Mouse (Mus musculus): Measurements from ENCODE around the gene Phf6. TPM values are rescaled to one million over a fixed set of nuclear protein-coding genes. Genes with fewer than 3 reads are reported as not detected.

Phf6 gene
- total and polyA plus RNA-seq, 3 experiments, result 19.8 to 59.7 (median 29.4) TPM

DNA sequence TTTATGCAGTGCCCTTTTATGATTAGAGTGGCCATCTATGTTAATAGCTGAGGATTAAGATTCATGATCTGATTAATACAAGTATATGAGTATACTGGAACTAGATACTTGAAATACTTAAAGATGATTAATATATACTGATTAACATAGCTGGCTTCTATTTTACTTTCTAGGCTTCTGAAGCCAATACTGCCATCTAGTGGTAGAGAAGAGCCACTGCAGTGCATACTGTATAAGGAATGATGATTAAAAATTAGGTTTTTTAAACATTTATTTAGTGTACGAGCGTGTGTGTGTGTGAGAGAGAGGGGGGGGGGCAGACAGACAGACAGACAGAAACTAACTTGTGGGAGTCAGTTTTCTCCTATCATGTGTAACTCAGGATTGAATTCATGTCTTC is 22.4 kb downstream of the Phf6 start:
- Histone ChIP-seq H3K79me2 (replicated peaks; ENCODE audit: control insufficient read depth, extremely low read depth, insufficient read depth, poor library complexity, severe bottlenecking) (0 out of 2 replicates have a peak, but pooled peaks cover 2% of the 10 kb centered on the region), H3K36me3 (replicated peaks in 1 of 2; ENCODE audit: control insufficient read depth in 1 of 2, insufficient read depth in 1 of 2, low read length in 1 of 2) (peaks cover 4 to 26% of the 10 kb centered on the region in 2 experiments), H3K27ac (ENCODE audit: insufficient read depth, low read depth) (no peak overlapping the region), H3K27me3 (replicated peaks) (no peaks in the 10 kb centered on the region), H3K9me3 (replicated peaks; ENCODE audit: low read length) (no peaks in the 10 kb centered on the region), H3K9ac (ENCODE audit: insufficient read depth, low read depth) (no peak overlapping the region), H3K4me1 (ENCODE audit: control insufficient read depth in 1 of 2, insufficient read depth in 2 of 2) (peaks cover 2 to 8% of the 10 kb centered on the region in 2 experiments; a peak in 2 of 4 replicates), H3K4me3 (replicated peaks in 1 of 3; ENCODE audit: low read depth in 2 of 3, low read length in 2 of 3, poor library complexity in 1 of 3) (no peak overlapping the region), H3K4me2 (ENCODE audit: insufficient read depth, low read depth, poor library complexity, severe bottlenecking) (no peak overlapping the region)
- TF ChIP-seq BHLHE40 (IDR thresholded peaks at IDR 0.05; ENCODE audit: low read depth, low read length) (no peak), KAT2A (IDR thresholded peaks at IDR 0.05; ENCODE audit: insufficient replicate concordance, low read length) (no peak), MEF2A (IDR thresholded peaks at IDR 0.05; ENCODE audit: borderline replicate concordance, low read depth, low read length) (no peak), CTCF (conservative IDR thresholded peaks at IDR 0.05 in 1 of 2, IDR thresholded peaks at IDR 0.05 in 1 of 2; ENCODE audit: low read depth in 2 of 2, low read length in 2 of 2) (peak in 1 of 2 experiments; percentile 69; a peak in 2 of 4 replicates), SMC3 (IDR thresholded peaks at IDR 0.05; ENCODE audit: low read depth, low read length) (peak; percentile 58), CHD2 (IDR thresholded peaks at IDR 0.05; ENCODE audit: low read length) (no peak), ETS1 (conservative IDR thresholded peaks at IDR 0.05; ENCODE audit: low read depth, low read length) (no peak), USF1 (IDR thresholded peaks at IDR 0.05; ENCODE audit: low read depth, low read length) (no peak), IRF4 (IDR thresholded peaks at IDR 0.05; ENCODE audit: low read depth, low read length) (no peak), RAD21 (IDR thresholded peaks at IDR 0.05; ENCODE audit: low read depth, low read length) (peak; percentile 68), ZKSCAN1 (IDR thresholded peaks at IDR 0.05; ENCODE audit: borderline replicate concordance, low read depth, low read length) (no peak), CHD1 (IDR thresholded peaks at IDR 0.05; ENCODE audit: low read depth, low read length) (no peak), GABPA (IDR thresholded peaks at IDR 0.05; ENCODE audit: insufficient replicate concordance, low read depth, low read length) (no peak), PAX5 (IDR thresholded peaks at IDR 0.05; ENCODE audit: low read length) (no peak), MAX (IDR thresholded peaks at IDR 0.05; ENCODE audit: low read length) (no peak), HCFC1 (IDR thresholded peaks at IDR 0.05; ENCODE audit: low read depth, low read length) (no peak), ZC3H11A (IDR thresholded peaks at IDR 0.05; ENCODE audit: low read depth, low read length) (no peak), POLR2A (IDR thresholded peaks at IDR 0.05; ENCODE audit: low read depth, low read length) (no peak)
- no peak for DNase-seq (ENCODE audit: extremely low read depth)
- in situ Hi-C loops (cut with MboI; ENCODE audit: low pct_ligation_motif_present, low pct_unique_long_range_greater_than_20kb, low sequenced_read_pairs), result no loop called here
- dilution Hi-C loops (cut with MboI; ENCODE audit: extremely low pct_ligation_motif_present, extremely low pct_unique_long_range_greater_than_20kb, low sequenced_read_pairs), result no loop called here

DNA sequence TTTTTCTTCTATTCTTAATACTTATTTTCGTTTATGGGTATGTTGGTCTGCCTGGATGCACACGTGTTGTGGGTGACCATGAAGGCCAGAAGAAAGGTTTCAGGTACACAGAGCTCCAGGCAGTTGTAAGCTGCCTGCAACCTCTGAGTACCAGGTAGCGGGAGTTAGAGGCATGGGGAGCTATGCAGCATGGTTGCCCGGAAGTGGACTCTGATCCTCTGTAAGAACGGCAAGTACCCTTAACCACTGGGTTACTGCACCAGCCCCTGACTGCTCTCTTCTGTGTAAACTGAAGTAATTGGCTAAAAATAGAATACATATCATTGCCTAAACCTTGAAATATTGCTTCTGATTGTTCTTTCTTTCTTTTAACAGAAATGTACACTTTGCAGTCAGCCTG is 33.4 kb downstream of the Phf6 start:
- peaks cover 21 to 51% of the 10 kb centered on the region in 2 experiments for H3K36me3 ChIP-seq (replicated peaks in 1 of 2; ENCODE audit: control insufficient read depth in 1 of 2, insufficient read depth in 1 of 2, low read length in 1 of 2)
- no peak overlapping the region for H3K27ac ChIP-seq (ENCODE audit: insufficient read depth, low read depth)
- dilution Hi-C loops (cut with MboI; ENCODE audit: extremely low pct_ligation_motif_present, extremely low pct_unique_long_range_greater_than_20kb, low sequenced_read_pairs), result no loop called here
- peaks cover 0 to 2% of the 10 kb centered on the region in 2 experiments; a peak in 1 of 4 replicates for H3K4me1 ChIP-seq (ENCODE audit: control insufficient read depth in 1 of 2, insufficient read depth in 2 of 2)
- H3K4me2 ChIP-seq (ENCODE audit: insufficient read depth, low read depth, poor library complexity, severe bottlenecking), result no peak overlapping the region
- no peaks in the 10 kb centered on the region for H3K79me2 ChIP-seq (replicated peaks; ENCODE audit: control insufficient read depth, extremely low read depth, insufficient read depth, poor library complexity, severe bottlenecking)
- DNase-seq (ENCODE audit: extremely low read depth), result no peak
- no peak overlapping the region for H3K4me3 ChIP-seq (replicated peaks in 1 of 3; ENCODE audit: low read depth in 2 of 3, low read length in 2 of 3, poor library complexity in 1 of 3)
- H3K9me3 ChIP-seq (replicated peaks; ENCODE audit: low read length), result no peaks in the 10 kb centered on the region
- no peaks in the 10 kb centered on the region for H3K27me3 ChIP-seq (replicated peaks)
- H3K9ac ChIP-seq (ENCODE audit: insufficient read depth, low read depth), result no peak overlapping the region
- no peak for TF ChIP-seq RAD21 (IDR thresholded peaks at IDR 0.05; ENCODE audit: low read depth, low read length)
- TF ChIP-seq GABPA (IDR thresholded peaks at IDR 0.05; ENCODE audit: insufficient replicate concordance, low read depth, low read length), result no peak
- no peak for TF ChIP-seq MEF2A (IDR thresholded peaks at IDR 0.05; ENCODE audit: borderline replicate concordance, low read depth, low read length)
- no peak for TF ChIP-seq RCOR1 (conservative IDR thresholded peaks at IDR 0.05; ENCODE audit: low read depth, low read length)
- no peak for TF ChIP-seq ZMIZ1 (IDR thresholded peaks at IDR 0.05; ENCODE audit: low read depth, low read length)
- TF ChIP-seq SIN3A (IDR thresholded peaks at IDR 0.05; ENCODE audit: low read length), result no peak
- no peak for TF ChIP-seq E2F4 (IDR thresholded peaks at IDR 0.05; ENCODE audit: insufficient replicate concordance, low read depth, low read length)
- TF ChIP-seq PAX5 (IDR thresholded peaks at IDR 0.05; ENCODE audit: low read length), result no peak
- TF ChIP-seq TBP (conservative IDR thresholded peaks at IDR 0.05; ENCODE audit: low read depth, low read length), result no peak
- TF ChIP-seq ZKSCAN1 (IDR thresholded peaks at IDR 0.05; ENCODE audit: borderline replicate concordance, low read depth, low read length), result no peak
- TF ChIP-seq CHD1 (IDR thresholded peaks at IDR 0.05; ENCODE audit: low read depth, low read length), result no peak
- in situ Hi-C loops (cut with MboI; ENCODE audit: low pct_ligation_motif_present, low pct_unique_long_range_greater_than_20kb, low sequenced_read_pairs), result no loop called here
